Mouse (Mus musculus): ENCODE results near the gene Krt36.

The Krt36 gene

GRCm38 (mm10) chr11:100105576-100106122 is at the start of gene Krt36:
Krt36 (minus strand) TSS chr11:100105626.
- DNase-seq = no peak

- DNase-seq = no peak
These were observed 43.3 kb upstream of the Krt36 start, which contains the start of gene Krt19 for GRCm38 (mm10) chr11:100148615-100149330. Krt19 (minus strand) TSS chr11:100148665.

GRCm38 (mm10) chr11:100147566-100148353 is 42.3 kb upstream of the Krt36 start:
- DNase-seq = no peak

GRCm38 (mm10) chr11:100145858-100146560 is 40.6 kb upstream of the Krt36 start:
- no peak for DNase-seq

GRCm38 (mm10) chr11:100145104-100145503 is 39.7 kb upstream of the Krt36 start:
- no peak for DNase-seq

GRCm38 (mm10) chr11:100140966-100141365 is 35.5 kb upstream of the Krt36 start:
- DNase-seq = no peak

GRCm38 (mm10) chr11:100139391-100139790 is 34.0 kb upstream of the Krt36 start:
- no peak for DNase-seq

GRCm38 (mm10) chr11:100138809-100139208 is 33.4 kb upstream of the Krt36 start:
- no peak for DNase-seq

GRCm38 (mm10) chr11:100137693-100138092 is 32.3 kb upstream of the Krt36 start:
- DNase-seq = no peak

- no peak for DNase-seq
These were observed 31.1 kb upstream of the Krt36 start for GRCm38 (mm10) chr11:100136559-100136958.

- DNase-seq = no peak
These were observed 30.3 kb upstream of the Krt36 start, which contains the start of gene Krt15 for GRCm38 (mm10) chr11:100135731-100136130. Krt15 (minus strand) TSS chr11:100135928.

- no peak for DNase-seq
These were observed 19.5 kb upstream of the Krt36 start for GRCm38 (mm10) chr11:100124901-100125300.

GRCm38 (mm10) chr11:100121466-100121865 is 16.0 kb upstream of the Krt36 start, which contains the start of gene Krt13:
Krt13 (minus strand) TSS chr11:100121566.
- no peak for DNase-seq

GRCm38 (mm10) chr11:100120331-100120730 is 14.9 kb upstream of the Krt36 start:
- DNase-seq = no peak

GRCm38 (mm10) chr11:100113742-100114029 is 8.3 kb upstream of the Krt36 start:
- DNase-seq = no peak

GRCm38 (mm10) chr11:100112935-100113741 is 7.7 kb upstream of the Krt36 start:
- no peak for DNase-seq

GRCm38 (mm10) chr11:100102693-100103429 is 2.6 kb downstream of the Krt36 start:
- no peak for DNase-seq

GRCm38 (mm10) chr11:100100391-100100790 is 5.0 kb downstream of the Krt36 start:
- no peak for DNase-seq

GRCm38 (mm10) chr11:100097819-100098218 is 7.6 kb downstream of the Krt36 start:
- no peak for DNase-seq

- DNase-seq = no peak
These were observed 9.3 kb downstream of the Krt36 start, which contains the start of gene Krt35 for GRCm38 (mm10) chr11:100096141-100096540. Krt35 (minus strand) TSS chr11:100096241.

GRCm38 (mm10) chr11:100088378-100089025 is 16.9 kb downstream of the Krt36 start:
- DNase-seq = no peak

Measured in cerebellum, adult 11-12 months (tissue).